Mouse (Mus musculus) CH12.LX (cell line): ENCODE data around the gene Gm10271. TPM values are rescaled to one million over a fixed set of nuclear protein-coding genes. Genes with fewer than 3 reads are reported as not detected.

Experiments used
- DNase-seq: peaks from one replicate; pipeline ENCODE4 v3.0.0-alpha.2; 2013; ENCODE audit errors: extremely low read depth
- H3K27ac ChIP-seq: 2 replicates; pipeline ENCODE4 v1.5.1; 2012; ENCODE audit warnings: low read depth, mild to moderate bottlenecking, control low read depth, moderate library complexity; ENCODE audit not compliant: insufficient read depth
- H3K27me3 ChIP-seq: replicated peaks from 2 replicates; pipeline ENCODE3; 2012; ENCODE audit warnings: inconsistent platforms
- H3K36me3 ChIP-seq, 2 experiments: replicated peaks in 1 of 2; 2 replicates each; pipeline versions ENCODE3 to v1.6.1; 2012; ENCODE audit warnings: inconsistent platforms in 1 of 2, low read length in 1 of 2, mild to moderate bottlenecking in 1 of 2, mixed read lengths in 1 of 2, moderate library complexity in 1 of 2; ENCODE audit not compliant: control insufficient read depth in 1 of 2, insufficient read depth in 1 of 2
- H3K4me1 ChIP-seq, 2 experiments: 2 replicates each; pipeline ENCODE4 v1.6.1; 2012; ENCODE audit warnings: inconsistent platforms in 1 of 2, moderate library complexity in 1 of 2; ENCODE audit not compliant: insufficient read depth in 2 of 2, control insufficient read depth in 1 of 2
- H3K4me2 ChIP-seq: 2 replicates; pipeline ENCODE4 v1.6.1; 2012; ENCODE audit warnings: low read depth, mild to moderate bottlenecking, control low read depth; ENCODE audit not compliant: poor library complexity, insufficient read depth, severe bottlenecking
- H3K4me3 ChIP-seq, 3 experiments: fragments of 150-350 bp in 1 of 3; sonication (generic) in 1 of 3; replicated peaks in 1 of 3; 2 replicates each; pipeline versions ENCODE3 to v1.5.1; 2011 to 2012; ENCODE audit warnings: low read depth in 2 of 3, low read length in 2 of 3, mild to moderate bottlenecking in 2 of 3, moderate library complexity in 2 of 3, control low read depth in 1 of 3, improper control_type of control experiment in 1 of 3, inconsistent platforms in 1 of 3, mixed read lengths in 1 of 3; ENCODE audit not compliant: poor library complexity in 1 of 3
- H3K79me2 ChIP-seq: replicated peaks from 2 replicates; pipeline ENCODE4 v1.6.1; 2012; ENCODE audit warnings: mild to moderate bottlenecking, moderate library complexity; ENCODE audit not compliant: control insufficient read depth, poor library complexity, insufficient read depth, severe bottlenecking; ENCODE audit errors: extremely low read depth
- H3K9ac ChIP-seq: 2 replicates; pipeline ENCODE4 v1.6.1; 2012; ENCODE audit warnings: low read depth, mild to moderate bottlenecking, control low read depth, moderate library complexity; ENCODE audit not compliant: insufficient read depth
- H3K9me3 ChIP-seq: replicated peaks from 2 replicates; pipeline ENCODE3; 2012; ENCODE audit warnings: low read length, inconsistent platforms, mixed read lengths
- BHLHE40 ChIP-seq: IDR thresholded peaks from 2 replicates; pipeline ENCODE4 v1.6.1; 2011; ENCODE audit warnings: mild to moderate bottlenecking, low read depth, low read length, improper control_type of control experiment
- CHD1 ChIP-seq: IDR thresholded peaks from 2 replicates; pipeline ENCODE4 v1.6.1; 2012; ENCODE audit warnings: low read depth, low read length, improper control_type of control experiment, inconsistent platforms
- CHD2 ChIP-seq: IDR thresholded peaks from 2 replicates; pipeline ENCODE4 v1.6.1; 2011; ENCODE audit warnings: low read length, improper control_type of control experiment
- E2F4 ChIP-seq: IDR thresholded peaks from 2 replicates; pipeline ENCODE4 v1.6.1; 2011; ENCODE audit warnings: low read depth, low read length, improper control_type of control experiment; ENCODE audit not compliant: insufficient replicate concordance
- EP300 ChIP-seq: IDR thresholded peaks from 2 replicates; pipeline ENCODE4 v1.6.1; 2011; ENCODE audit warnings: low read length, improper control_type of control experiment
- ETS1 ChIP-seq: conservative IDR thresholded peaks from 2 replicates; pipeline ENCODE4 v1.6.1; 2012; ENCODE audit warnings: low read depth, mild to moderate bottlenecking, inconsistent platforms, low read length, improper control_type of control experiment, moderate library complexity
- HCFC1 ChIP-seq: IDR thresholded peaks from 2 replicates; pipeline ENCODE4 v1.6.1; 2012; ENCODE audit warnings: low read depth, mild to moderate bottlenecking, inconsistent platforms, low read length, improper control_type of control experiment
- IRF4 ChIP-seq: IDR thresholded peaks from 2 replicates; pipeline ENCODE4 v1.6.1; 2014; ENCODE audit warnings: low read depth, mild to moderate bottlenecking, inconsistent platforms, low read length, improper control_type of control experiment
- JUN ChIP-seq: IDR thresholded peaks from 2 replicates; pipeline ENCODE4 v1.6.1; 2011; ENCODE audit warnings: low read depth, mild to moderate bottlenecking, low read length, improper control_type of control experiment, moderate library complexity; ENCODE audit not compliant: insufficient read depth
- JUND ChIP-seq: conservative IDR thresholded peaks from 2 replicates; pipeline ENCODE4 v1.6.1; 2011; ENCODE audit warnings: low read depth, low read length, improper control_type of control experiment
- KAT2A ChIP-seq: IDR thresholded peaks from 2 replicates; pipeline ENCODE4 v1.6.1; 2012; ENCODE audit warnings: low read length, improper control_type of control experiment, inconsistent platforms; ENCODE audit not compliant: insufficient replicate concordance
- MAFK ChIP-seq: IDR thresholded peaks from 2 replicates; pipeline ENCODE4 v1.6.1; 2011; ENCODE audit warnings: low read length, improper control_type of control experiment; ENCODE audit not compliant: insufficient replicate concordance
- NELFE ChIP-seq: IDR thresholded peaks from 2 replicates; pipeline ENCODE4 v1.6.1; 2011; ENCODE audit warnings: low read depth, low read length, improper control_type of control experiment
- POLR2A ChIP-seq: IDR thresholded peaks from 2 replicates; pipeline ENCODE4 v1.6.1; 2011; ENCODE audit warnings: low read depth, mild to moderate bottlenecking, improper control_type of control experiment, low read length
- POLR2AphosphoS2 ChIP-seq: IDR thresholded peaks from 2 replicates; pipeline ENCODE4 v1.6.1; 2011; ENCODE audit warnings: low read depth, low read length, improper control_type of control experiment
- RAD21 ChIP-seq: IDR thresholded peaks from 2 replicates; pipeline ENCODE4 v1.6.1; 2011; ENCODE audit warnings: low read depth, mild to moderate bottlenecking, low read length, improper control_type of control experiment, moderate library complexity
- RCOR1 ChIP-seq: conservative IDR thresholded peaks from 2 replicates; pipeline ENCODE4 v1.6.1; 2012; ENCODE audit warnings: low read depth, mild to moderate bottlenecking, inconsistent platforms, low read length, improper control_type of control experiment
- SIN3A ChIP-seq: IDR thresholded peaks from 2 replicates; pipeline ENCODE4 v1.6.1; 2012; ENCODE audit warnings: low read length, improper control_type of control experiment, inconsistent platforms
- SMC3 ChIP-seq: IDR thresholded peaks from 2 replicates; pipeline ENCODE4 v1.6.1; 2011; ENCODE audit warnings: low read depth, low read length, improper control_type of control experiment
- TBP ChIP-seq: conservative IDR thresholded peaks from 2 replicates; pipeline ENCODE4 v1.6.1; 2011; ENCODE audit warnings: low read depth, low read length, improper control_type of control experiment
- UBTF ChIP-seq: IDR thresholded peaks from 2 replicates; pipeline ENCODE4 v1.6.1; 2012; ENCODE audit warnings: low read depth, mild to moderate bottlenecking, inconsistent platforms, low read length, improper control_type of control experiment, moderate library complexity
- USF1 ChIP-seq: IDR thresholded peaks from 2 replicates; pipeline ENCODE4 v1.6.1; 2014; ENCODE audit warnings: low read depth, mild to moderate bottlenecking, inconsistent platforms, low read length, improper control_type of control experiment
- USF2 ChIP-seq: conservative IDR thresholded peaks from 2 replicates; pipeline ENCODE4 v1.6.1; 2011; ENCODE audit warnings: low read depth, low read length, improper control_type of control experiment
- ZKSCAN1 ChIP-seq: IDR thresholded peaks from 2 replicates; pipeline ENCODE4 v1.6.1; 2012; ENCODE audit warnings: low read depth, inconsistent platforms, low read length, improper control_type of control experiment, borderline replicate concordance
- ZMIZ1 ChIP-seq: IDR thresholded peaks from 2 replicates; pipeline ENCODE4 v1.6.1; 2012; ENCODE audit warnings: low read depth, mild to moderate bottlenecking, inconsistent platforms, low read length, improper control_type of control experiment
- dilution Hi-C: fragments of 300-500 bp; cut with MboI; formaldehyde crosslinking; loops from 2 replicates; pipeline ENCODE4 v1.14.3; 2020; ENCODE audit warnings: low sequenced_read_pairs; ENCODE audit not compliant: extremely low pct_unique_long_range_greater_than_20kb, extremely low pct_ligation_motif_present
- in situ Hi-C: fragments of 300-500 bp; cut with MboI; formaldehyde crosslinking; loops from 3 replicates; pipeline ENCODE4 v1.14.3; 2019; ENCODE audit warnings: low sequenced_read_pairs, low pct_ligation_motif_present, low pct_unique_long_range_greater_than_20kb, mixed read lengths
- polyA plus RNA-seq: library from polyadenylated mRNA; unstranded; fragments of >175 nt; gene quantifications from 2 replicates; pipeline ENCODE4 v1.2.1, GENCODE M21; 2012; ENCODE audit warnings: low read depth; ENCODE audit not compliant: insufficient read length
- total RNA-seq, 2 experiments: library from RNA; depleted of rRNA; stranded (reverse); fragments of 300-350 nt in 1 of 2; fragments of >200 nt in 1 of 2; gene quantifications; 2 replicates each; pipeline ENCODE4 v1.2.3; 2012 to 2014

The Gm10271 gene
- total and polyA plus RNA-seq, 3 experiments = not detected

GRCm38 (mm10) chr10:116956483-116957158 is 15.8 kb downstream of the Gm10271 start:
- TF ChIP-seq CHD2 = no peak
- no peak for TF ChIP-seq POLR2A
- TF ChIP-seq KAT2A = no peak
- TF ChIP-seq BHLHE40 = no peak
- TF ChIP-seq ETS1 = no peak
- TF ChIP-seq NELFE = no peak
- TF ChIP-seq JUND = no peak
- TF ChIP-seq POLR2AphosphoS2 = no peak
- no peak for TF ChIP-seq EP300
- TF ChIP-seq RCOR1 = no peak
- no peak for TF ChIP-seq USF1
- no peak for TF ChIP-seq ZMIZ1
- TF ChIP-seq IRF4 = no peak
- TF ChIP-seq E2F4 = no peak
- TF ChIP-seq MAFK = no peak
- TF ChIP-seq SIN3A = no peak
- no peak for TF ChIP-seq UBTF
- TF ChIP-seq HCFC1 = no peak
- TF ChIP-seq JUN = no peak
- TF ChIP-seq USF2 = no peak
- in situ Hi-C loops (no loop called here), dilution Hi-C loops (no loop called here)

GRCm38 (mm10) chr10:116955191-116955590 is 17.2 kb downstream of the Gm10271 start:
- no peak overlapping the region for H3K4me2 ChIP-seq
- H3K9ac ChIP-seq = no peak overlapping the region
- H3K36me3 ChIP-seq = peaks cover 3 to 55% of the 10 kb centered on the region in 2 experiments
- H3K4me3 ChIP-seq = no peak overlapping the region
- H3K27ac ChIP-seq = no peak overlapping the region
- TF ChIP-seq ZKSCAN1 = no peak
- TF ChIP-seq KAT2A = no peak
- TF ChIP-seq SIN3A = no peak
- TF ChIP-seq RAD21 = no peak
- TF ChIP-seq JUN = no peak
- TF ChIP-seq SMC3 = no peak
- no peak for TF ChIP-seq POLR2A
- TF ChIP-seq EP300 = no peak
- no peak for TF ChIP-seq CHD2
- no peak for TF ChIP-seq CHD1
- TF ChIP-seq USF1 = no peak
- no peak for TF ChIP-seq IRF4
- no peak for TF ChIP-seq UBTF
- no peak for TF ChIP-seq TBP
- peaks cover 0 to 9% of the 10 kb centered on the region in 2 experiments; a peak in 2 of 4 replicates for H3K4me1 ChIP-seq
- no peaks in the 10 kb centered on the region for H3K79me2 ChIP-seq
- H3K9me3 ChIP-seq = peaks cover 4% of the 10 kb centered on the region
- in situ Hi-C loops = no loop called here
- dilution Hi-C loops = no loop called here
- no peak for DNase-seq
- H3K27me3 ChIP-seq = no peaks in the 10 kb centered on the region

More at GRCm38 (mm10) chr10:116956483-116957158, 15.8 kb downstream of the Gm10271 start:
- Histone ChIP-seq H3K4me3 (no peak overlapping the region), H3K9ac (no peak overlapping the region), H3K4me2 (no peak overlapping the region), H3K27ac (no peak overlapping the region), H3K9me3 (peaks cover 4% of the 10 kb centered on the region), H3K27me3 (no peaks in the 10 kb centered on the region), H3K79me2 (no peaks in the 10 kb centered on the region), H3K4me1 (peaks cover 0 to 3% of the 10 kb centered on the region in 2 experiments; a peak in 1 of 4 replicates), H3K36me3 (peaks cover 3 to 58% of the 10 kb centered on the region in 2 experiments)
- DNase-seq = no peak
